Mouse (Mus musculus): ENCODE data around the gene Epo. TPM values are rescaled to one million over a fixed set of nuclear protein-coding genes. Genes with fewer than 3 reads are reported as not detected.

The Epo gene
- polyA plus RNA-seq, 1 experiment from 2014 or later = not detected

DNA sequence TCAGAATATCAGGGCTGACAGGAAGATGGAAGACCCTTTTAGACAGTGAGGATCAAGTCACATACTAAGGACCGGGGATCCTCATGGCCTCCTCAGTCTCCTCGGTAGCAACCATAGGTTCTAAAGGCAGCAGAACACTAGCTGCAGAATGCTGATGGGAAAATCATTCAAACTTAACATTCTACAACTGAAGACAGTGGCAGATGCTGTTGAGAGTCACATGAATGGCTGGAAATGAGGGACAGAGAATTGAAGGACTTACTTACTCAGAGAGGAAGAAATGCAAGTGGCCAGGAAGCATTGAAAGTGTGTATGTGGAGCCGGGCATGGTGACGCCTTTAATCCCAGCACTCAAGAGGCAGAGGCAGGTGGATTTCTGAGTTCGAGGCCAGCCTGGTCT, 56.1 kb downstream of the Epo start, which contains the start of gene Zan:
Gene Zan (minus strand): TSS at position 101 of the 400 bp plus-strand sequence.
- Histone ChIP-seq H3K9me3 (ENCODE audit: control insufficient read depth, low read length) (no peaks in the 10 kb centered on the region), H3K36me3 (ENCODE audit: control insufficient read depth, insufficient read depth) (no peaks in the 10 kb centered on the region), H3K4me1 (replicated peaks; ENCODE audit: control insufficient read depth, insufficient read depth, low read length) (peaks cover 2% of the 10 kb centered on the region; the same call in 1 of the 2 replicates), H3K27ac (ENCODE audit: low read length) (no peak within 1 kb of the TSS), H3K4me3 (replicated peaks; ENCODE audit: low read length) (no peak within 1 kb of the TSS), H3K27me3 (replicated peaks; ENCODE audit: control insufficient read depth, insufficient read depth, low read length) (no peaks in the 10 kb centered on the region), H3K4me2 (ENCODE audit: low read length) (no peak within 1 kb of the TSS), H3K9ac (replicated peaks; ENCODE audit: low read depth, low read length) (no peak within 1 kb of the TSS)
- no peak for ATAC-seq
- 85% methylated on average over 5 of the region's 5 CpGs for WGBS

DNA sequence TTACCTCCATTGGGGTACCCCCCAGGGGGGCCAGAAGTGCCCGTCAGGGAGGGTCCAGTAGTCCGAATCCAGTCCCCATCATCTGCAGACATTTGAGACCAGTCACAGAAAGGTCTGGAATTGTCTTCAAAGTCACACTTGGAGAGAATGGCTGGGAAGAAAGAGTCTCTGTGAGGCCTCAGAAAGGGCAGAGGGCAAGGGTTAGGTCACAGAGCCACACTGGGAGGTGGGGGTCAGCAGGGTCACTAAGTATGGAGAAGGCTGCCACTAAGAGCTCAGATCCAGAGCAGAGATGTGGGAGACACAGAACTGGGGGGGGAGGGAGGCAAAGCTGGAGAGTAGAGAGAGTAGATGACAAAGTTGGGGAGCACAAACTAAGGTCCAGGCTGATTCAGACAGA, 58.7 kb downstream of the Epo start:
- ATAC-seq = no peak
- no peaks in the 10 kb centered on the region for H3K36me3 ChIP-seq (ENCODE audit: control insufficient read depth, insufficient read depth)
- no peaks in the 10 kb centered on the region for H3K9me3 ChIP-seq (ENCODE audit: control insufficient read depth, low read length)
- H3K27me3 ChIP-seq (replicated peaks; ENCODE audit: control insufficient read depth, insufficient read depth, low read length) = no peaks in the 10 kb centered on the region
- H3K9ac ChIP-seq (replicated peaks; ENCODE audit: low read depth, low read length) = no peak overlapping the region
- H3K27ac ChIP-seq (ENCODE audit: low read length) = no peak overlapping the region
- WGBS = 29% methylated on average over 2 of the region's 2 CpGs
- H3K4me1 ChIP-seq (replicated peaks; ENCODE audit: control insufficient read depth, insufficient read depth, low read length) = no peaks in the 10 kb centered on the region
- H3K4me2 ChIP-seq (ENCODE audit: low read length) = no peak overlapping the region
- no peak overlapping the region for H3K4me3 ChIP-seq (replicated peaks; ENCODE audit: low read length)

DNA sequence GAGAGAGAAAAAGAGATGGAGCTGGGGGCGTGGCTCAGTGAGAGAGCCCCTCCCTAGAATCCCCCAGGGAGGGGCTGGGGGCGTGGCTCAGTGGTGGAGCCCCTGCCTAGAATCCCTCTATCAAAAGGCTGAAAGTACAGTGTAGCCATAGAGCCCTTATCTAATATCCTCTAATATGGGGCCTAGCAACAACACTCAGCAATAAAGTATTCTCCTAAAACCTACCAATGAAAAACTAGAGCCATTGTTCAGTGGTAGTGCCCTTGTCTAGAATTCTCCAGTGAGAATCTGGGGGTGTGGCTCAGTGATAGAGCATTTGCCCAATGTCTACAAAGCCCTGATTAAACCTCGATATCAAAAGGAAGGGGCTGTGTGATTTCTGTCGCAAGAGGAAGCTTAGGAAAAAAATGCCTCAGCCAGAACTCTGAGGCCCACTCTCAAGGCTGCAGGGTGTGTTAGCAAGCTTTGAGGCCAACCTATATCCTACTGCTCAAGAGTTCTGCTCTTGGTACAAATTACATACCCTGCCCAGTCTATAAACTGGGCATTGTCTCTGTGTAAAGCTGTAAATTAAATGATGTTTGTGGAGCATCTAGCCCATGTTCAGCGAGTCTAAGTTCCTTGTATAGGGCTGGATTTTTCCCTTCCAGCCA, 60.7 kb downstream of the Epo start:
- H3K9me3 ChIP-seq (ENCODE audit: control insufficient read depth, low read length) = no peaks in the 10 kb centered on the region
- H3K4me1 ChIP-seq (replicated peaks; ENCODE audit: control insufficient read depth, insufficient read depth, low read length) = no peaks in the 10 kb centered on the region
- H3K9ac ChIP-seq (replicated peaks; ENCODE audit: low read depth, low read length) = no peak overlapping the region
- no peak overlapping the region for H3K27ac ChIP-seq (ENCODE audit: low read length)
- H3K4me2 ChIP-seq (ENCODE audit: low read length) = no peak overlapping the region
- 61% methylated on average over 5 of the region's 5 CpGs for whole genome bisulfite sequencing
- no peak for ATAC-seq
- H3K36me3 ChIP-seq (ENCODE audit: control insufficient read depth, insufficient read depth) = no peaks in the 10 kb centered on the region
- H3K4me3 ChIP-seq (replicated peaks; ENCODE audit: low read length) = no peak overlapping the region
- no peaks in the 10 kb centered on the region for H3K27me3 ChIP-seq (replicated peaks; ENCODE audit: control insufficient read depth, insufficient read depth, low read length)

DNA sequence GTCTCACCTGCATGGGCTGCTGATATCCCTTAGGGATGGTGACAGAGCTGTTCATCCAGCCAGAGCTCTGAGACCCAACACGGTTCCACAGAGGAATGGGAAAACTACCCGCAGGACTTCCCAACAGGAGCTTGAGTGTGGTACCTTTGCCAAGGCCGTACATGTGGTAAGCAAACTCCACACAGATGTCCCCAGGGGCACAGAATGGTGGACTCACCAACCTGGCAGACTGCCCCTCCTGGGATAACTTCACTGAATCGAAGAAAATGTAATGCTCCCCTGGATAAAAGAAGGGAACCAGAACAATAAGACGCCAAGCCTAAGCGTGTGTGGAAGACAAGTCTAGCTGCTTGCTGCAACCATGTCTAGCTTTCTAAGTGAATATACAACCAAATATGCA, 66.1 kb downstream of the Epo start:
- Histone ChIP-seq H3K9me3 (ENCODE audit: control insufficient read depth, low read length) (no peaks in the 10 kb centered on the region), H3K4me1 (replicated peaks; ENCODE audit: control insufficient read depth, insufficient read depth, low read length) (no peaks in the 10 kb centered on the region), H3K4me3 (replicated peaks; ENCODE audit: low read length) (no peak overlapping the region), H3K27ac (ENCODE audit: low read length) (no peak overlapping the region), H3K36me3 (ENCODE audit: control insufficient read depth, insufficient read depth) (no peaks in the 10 kb centered on the region), H3K9ac (replicated peaks; ENCODE audit: low read depth, low read length) (no peak overlapping the region), H3K27me3 (replicated peaks; ENCODE audit: control insufficient read depth, insufficient read depth, low read length) (no peaks in the 10 kb centered on the region), H3K4me2 (ENCODE audit: low read length) (no peak overlapping the region)
- 93% methylated on average over 6 of the region's 6 CpGs for WGBS
- ATAC-seq = no peak

DNA sequence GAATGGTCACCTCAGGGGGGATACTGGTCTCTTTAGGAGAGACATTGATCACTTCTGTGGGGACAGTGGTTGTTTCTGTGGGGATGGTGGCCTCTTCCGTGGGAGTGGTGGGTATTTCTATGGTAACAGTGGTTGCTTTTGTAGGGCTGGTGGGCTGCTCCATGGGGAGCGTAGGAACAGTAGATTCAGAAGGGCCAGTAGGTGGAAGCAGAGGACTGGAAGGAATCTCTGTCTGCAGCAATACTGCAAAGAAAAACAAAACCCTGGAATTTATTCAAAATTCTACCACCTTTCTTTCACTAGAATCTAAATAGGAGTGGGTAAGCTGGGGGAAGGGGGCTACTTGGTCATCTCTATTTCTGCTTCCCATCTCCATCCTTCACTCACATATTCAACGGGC, 68.0 kb downstream of the Epo start:
- no peak for ATAC-seq
- H3K36me3 ChIP-seq (ENCODE audit: control insufficient read depth, insufficient read depth) = no peaks in the 10 kb centered on the region
- WGBS = 47% methylated on average over 3 of the region's 3 CpGs
- H3K9me3 ChIP-seq (ENCODE audit: control insufficient read depth, low read length) = no peaks in the 10 kb centered on the region
- no peak overlapping the region for H3K4me2 ChIP-seq (ENCODE audit: low read length)
- H3K4me1 ChIP-seq (replicated peaks; ENCODE audit: control insufficient read depth, insufficient read depth, low read length) = no peaks in the 10 kb centered on the region
- no peak overlapping the region for H3K4me3 ChIP-seq (replicated peaks; ENCODE audit: low read length)
- no peak overlapping the region for H3K9ac ChIP-seq (replicated peaks; ENCODE audit: low read depth, low read length)
- H3K27me3 ChIP-seq (replicated peaks; ENCODE audit: control insufficient read depth, insufficient read depth, low read length) = no peaks in the 10 kb centered on the region
- no peak overlapping the region for H3K27ac ChIP-seq (ENCODE audit: low read length)

DNA sequence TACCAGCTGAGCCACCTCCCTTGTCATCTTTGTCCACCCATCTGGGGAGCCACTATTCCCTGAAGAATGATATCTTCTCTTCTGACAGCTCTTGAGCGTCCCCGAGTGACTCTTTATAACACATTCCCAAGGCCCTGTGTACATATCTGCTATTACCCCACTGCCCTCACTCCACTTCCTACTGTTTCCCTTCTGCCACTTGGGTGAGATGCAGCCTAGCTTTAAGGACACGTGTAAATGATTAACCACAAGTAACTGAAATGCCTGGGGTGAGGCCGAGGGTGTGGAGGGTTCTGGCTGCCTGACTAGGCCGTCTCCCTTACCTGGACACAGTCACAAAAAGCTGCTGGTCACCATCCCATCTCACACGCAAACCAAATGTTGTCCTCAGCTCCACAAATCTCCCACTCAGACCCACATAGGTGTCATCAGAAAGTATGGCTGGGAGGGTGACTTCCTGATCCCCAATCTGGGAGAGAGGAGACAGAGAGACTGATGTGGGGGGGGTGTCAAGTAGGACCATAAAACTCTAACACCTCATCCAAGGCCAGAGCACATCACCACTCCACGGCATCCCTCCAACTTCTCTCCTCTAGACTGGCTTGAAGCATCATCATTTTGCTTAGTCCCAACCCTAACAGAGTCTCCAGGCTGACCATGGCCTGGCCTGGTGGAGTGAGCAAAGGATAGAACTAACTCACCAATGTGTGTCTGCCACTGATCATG, 77.0 kb downstream of the Epo start:
- Histone ChIP-seq H3K4me2 (ENCODE audit: low read length) (no peak overlapping the region), H3K4me3 (replicated peaks; ENCODE audit: low read length) (no peak overlapping the region), H3K9me3 (ENCODE audit: control insufficient read depth, low read length) (no peaks in the 10 kb centered on the region), H3K27me3 (replicated peaks; ENCODE audit: control insufficient read depth, insufficient read depth, low read length) (no peaks in the 10 kb centered on the region), H3K27ac (ENCODE audit: low read length) (no peak overlapping the region), H3K36me3 (ENCODE audit: control insufficient read depth, insufficient read depth) (no peaks in the 10 kb centered on the region), H3K9ac (replicated peaks; ENCODE audit: low read depth, low read length) (no peak overlapping the region), H3K4me1 (replicated peaks; ENCODE audit: control insufficient read depth, insufficient read depth, low read length) (no peaks in the 10 kb centered on the region)
- 78% methylated on average over 7 of the region's 7 CpGs for WGBS
- no peak for ATAC-seq

DNA sequence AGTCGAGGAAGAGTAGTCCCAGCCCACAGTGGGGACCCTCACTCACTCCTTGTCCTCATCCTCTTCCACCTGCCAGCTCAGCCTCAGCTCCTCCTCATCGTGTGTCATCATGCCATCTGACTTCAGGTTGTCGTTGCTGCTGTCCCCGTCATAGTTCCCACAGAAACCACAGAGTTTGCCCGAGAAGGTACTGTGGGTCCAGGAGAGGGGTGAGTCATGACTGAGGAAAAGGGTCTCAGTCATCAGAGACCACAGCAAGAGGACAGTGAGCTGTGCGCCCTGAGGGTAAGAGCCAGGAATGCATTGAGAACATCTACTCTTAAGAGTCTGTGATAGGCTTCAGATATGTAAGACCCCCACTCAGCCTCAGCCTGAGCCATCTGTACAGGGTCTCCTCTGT, 77.8 kb downstream of the Epo start:
- H3K4me3 ChIP-seq (replicated peaks; ENCODE audit: low read length) = no peak overlapping the region
- no peaks in the 10 kb centered on the region for H3K36me3 ChIP-seq (ENCODE audit: control insufficient read depth, insufficient read depth)
- no peak overlapping the region for H3K9ac ChIP-seq (replicated peaks; ENCODE audit: low read depth, low read length)
- H3K4me1 ChIP-seq (replicated peaks; ENCODE audit: control insufficient read depth, insufficient read depth, low read length) = no peaks in the 10 kb centered on the region
- H3K27me3 ChIP-seq (replicated peaks; ENCODE audit: control insufficient read depth, insufficient read depth, low read length) = no peaks in the 10 kb centered on the region
- 86% methylated on average over 6 of the region's 6 CpGs for WGBS
- H3K27ac ChIP-seq (ENCODE audit: low read length) = no peak overlapping the region
- no peaks in the 10 kb centered on the region for H3K9me3 ChIP-seq (ENCODE audit: control insufficient read depth, low read length)
- no peak overlapping the region for H3K4me2 ChIP-seq (ENCODE audit: low read length)
- no peak for ATAC-seq

DNA sequence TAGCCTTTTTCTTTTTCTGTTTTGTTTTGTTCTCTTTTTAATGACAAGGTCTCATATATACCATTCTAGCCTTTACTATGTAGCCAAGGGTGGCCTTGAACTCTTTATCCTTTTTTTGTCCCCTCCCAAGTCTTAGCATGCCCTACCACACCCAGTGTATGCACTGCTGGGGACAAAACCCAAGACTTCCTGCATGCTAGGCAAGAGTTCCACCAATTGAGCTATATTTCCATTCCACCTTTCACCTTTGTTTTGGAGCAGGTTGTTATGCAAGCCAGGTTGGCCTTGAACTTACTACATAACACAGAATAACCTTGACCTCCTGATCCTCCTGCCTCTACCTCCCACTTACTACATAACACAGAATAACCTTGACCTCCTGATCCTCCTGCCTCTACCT, 87.5 kb downstream of the Epo start:
- Histone ChIP-seq H3K27me3 (replicated peaks; ENCODE audit: control insufficient read depth, insufficient read depth, low read length) (no peaks in the 10 kb centered on the region), H3K27ac (ENCODE audit: low read length) (no peak overlapping the region), H3K4me1 (replicated peaks; ENCODE audit: control insufficient read depth, insufficient read depth, low read length) (no peaks in the 10 kb centered on the region), H3K9ac (replicated peaks; ENCODE audit: low read depth, low read length) (no peak overlapping the region), H3K4me3 (replicated peaks; ENCODE audit: low read length) (no peak overlapping the region), H3K4me2 (ENCODE audit: low read length) (no peak overlapping the region), H3K36me3 (ENCODE audit: control insufficient read depth, insufficient read depth) (no peaks in the 10 kb centered on the region), H3K9me3 (ENCODE audit: control insufficient read depth, low read length) (no peaks in the 10 kb centered on the region)
- no peak for ATAC-seq

DNA sequence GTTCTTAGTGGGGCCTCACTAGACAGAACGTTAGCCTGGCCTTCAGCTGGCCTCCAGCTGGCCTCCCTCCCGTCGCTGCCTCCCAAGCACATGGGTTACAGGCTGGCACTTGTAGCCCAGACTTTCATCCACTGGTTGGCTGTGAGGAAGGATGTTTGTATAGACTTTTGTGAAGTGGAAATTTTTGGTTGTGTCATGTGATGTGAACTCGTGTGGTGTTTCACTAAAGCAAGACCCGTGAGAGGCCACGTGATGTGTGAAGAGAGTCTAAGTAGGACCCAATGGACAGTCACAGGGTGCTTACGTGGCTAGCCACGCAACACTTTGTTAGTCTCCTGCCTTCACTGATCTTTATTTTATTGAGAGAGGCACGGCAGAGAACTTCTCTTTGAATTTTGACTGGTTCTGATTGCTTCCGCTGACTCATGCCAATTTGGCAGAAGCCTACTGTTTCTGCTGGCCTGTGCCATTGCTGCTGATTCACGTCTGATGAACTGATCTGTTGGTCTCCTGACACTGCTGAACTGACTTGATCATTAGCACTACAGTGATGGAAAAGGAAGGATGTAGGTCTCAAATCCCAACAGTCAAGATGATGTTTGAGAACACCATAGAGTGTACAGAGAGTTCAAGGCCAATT, 92.7 kb downstream of the Epo start:
- H3K9me3 ChIP-seq (ENCODE audit: control insufficient read depth, low read length) = no peaks in the 10 kb centered on the region
- no peaks in the 10 kb centered on the region for H3K4me1 ChIP-seq (replicated peaks; ENCODE audit: control insufficient read depth, insufficient read depth, low read length)
- WGBS = 74% methylated on average over 11 of the region's 11 CpGs
- H3K4me2 ChIP-seq (ENCODE audit: low read length) = no peak overlapping the region
- H3K27ac ChIP-seq (ENCODE audit: low read length) = no peak overlapping the region
- no peaks in the 10 kb centered on the region for H3K27me3 ChIP-seq (replicated peaks; ENCODE audit: control insufficient read depth, insufficient read depth, low read length)
- H3K4me3 ChIP-seq (replicated peaks; ENCODE audit: low read length) = no peak overlapping the region
- no peaks in the 10 kb centered on the region for H3K36me3 ChIP-seq (ENCODE audit: control insufficient read depth, insufficient read depth)
- ATAC-seq = no peak
- H3K9ac ChIP-seq (replicated peaks; ENCODE audit: low read depth, low read length) = no peak overlapping the region

Measured in forebrain, embryonic 16.5 days (tissue).